Mouse (Mus musculus): ENCODE measurements at regions not wholly inside any gene's neighbourhood (a gene's known extent, or its start where the extent isn't known, plus 50 kb on each side); places are given as distances from the start of the nearest gene placed in this dataset.
"Not testable (repeated sequence)": the region's sequence is repeated elsewhere in the genome, so short reads cannot be mapped to it uniquely, and the experiment has no call there.

DNA sequence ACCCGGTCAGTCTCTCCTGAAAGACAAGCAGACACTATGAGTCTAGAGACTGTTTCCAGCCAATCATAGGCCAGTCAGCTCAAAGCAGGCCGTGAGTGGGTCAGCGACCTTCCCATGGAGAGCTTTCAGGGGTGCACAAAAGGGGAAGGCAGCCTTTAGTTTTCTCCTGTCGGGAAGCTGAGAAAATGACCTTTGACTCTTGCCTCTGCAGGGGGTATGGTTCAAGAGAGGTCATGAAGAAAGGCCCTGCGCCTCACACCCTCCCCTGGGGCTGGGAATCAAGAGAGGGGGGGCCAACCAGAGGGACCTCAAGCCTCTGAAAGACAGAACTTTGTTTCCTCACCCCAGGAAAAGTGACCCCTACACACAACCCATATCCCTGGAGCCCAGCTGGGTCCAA is 164.4 kb upstream of the Rapgef5 start:
- ATAC-seq (ENCODE audit: insufficient number of reproducible peaks, insufficient read depth, low FRiP score, low TSS enrichment, low read depth) = no peak
- Histone ChIP-seq H3K4me2 (no peak overlapping the region), H3K9ac (no peak overlapping the region), H3K27me3 (0 out of 2 replicates have a peak, but pooled peaks cover 5% of the 10 kb centered on the region), H3K4me3 (no peak overlapping the region), H3K9me3 (no peaks in the 10 kb centered on the region), H3K36me3 (no peaks in the 10 kb centered on the region), H3K27ac (no peak overlapping the region), H3K4me1 (no peaks in the 10 kb centered on the region)
- 10% methylated on average over 5 of the region's 5 CpGs for WGBS

DNA sequence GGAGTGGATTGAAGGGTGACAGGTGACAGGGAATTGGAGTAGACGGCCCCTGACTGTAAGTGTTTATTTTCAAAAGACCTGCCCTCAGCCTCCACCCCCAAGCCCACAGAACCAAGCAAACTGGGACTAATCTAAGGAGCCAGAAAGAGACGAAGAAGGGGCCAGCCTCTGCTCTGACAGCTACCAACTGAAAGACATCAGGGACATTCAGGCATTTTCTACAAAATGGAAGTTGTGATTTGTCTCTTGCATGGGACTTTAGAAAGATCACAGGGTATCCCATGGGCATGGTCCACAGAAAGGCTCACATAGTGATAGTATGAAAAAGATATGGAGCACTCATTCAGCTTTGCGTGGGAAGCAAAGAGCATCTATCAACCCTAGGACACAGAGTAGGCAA is 163.8 kb upstream of the Rapgef5 start:
- Histone ChIP-seq H3K4me3 (no peak overlapping the region), H3K9ac (no peak overlapping the region), H3K27me3 (0 out of 2 replicates have a peak, but pooled peaks cover 5% of the 10 kb centered on the region), H3K9me3 (no peaks in the 10 kb centered on the region), H3K4me1 (no peaks in the 10 kb centered on the region), H3K27ac (no peak overlapping the region), H3K4me2 (no peak overlapping the region), H3K36me3 (no peaks in the 10 kb centered on the region)
- WGBS = 41% methylated on average over 3 of the region's 3 CpGs
- no peak for ATAC-seq (ENCODE audit: insufficient number of reproducible peaks, insufficient read depth, low FRiP score, low TSS enrichment, low read depth)

DNA sequence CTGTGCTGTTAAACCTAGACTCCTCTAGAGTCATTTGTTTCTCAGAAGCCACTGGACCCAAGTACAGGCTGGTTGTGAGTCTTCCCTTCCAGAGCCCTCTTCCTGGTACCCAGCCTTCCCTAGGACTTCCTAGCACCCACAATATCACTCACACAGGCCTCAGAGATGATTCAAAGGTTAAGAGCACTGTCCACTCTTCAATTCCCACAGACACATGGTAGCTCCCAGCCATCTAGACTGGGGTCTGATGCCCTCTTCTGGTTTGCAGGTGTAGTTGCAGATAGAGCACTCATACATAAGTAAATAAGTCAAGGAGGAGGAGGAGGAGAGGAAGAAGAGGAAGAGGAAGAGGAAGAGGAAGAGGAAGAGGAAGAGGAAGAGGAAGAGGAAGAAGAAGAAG is 163.3 kb upstream of the Rapgef5 start:
- no peak overlapping the region for H3K9ac ChIP-seq
- H3K27ac ChIP-seq = no peak overlapping the region
- no peak overlapping the region for H3K4me3 ChIP-seq
- no peaks in the 10 kb centered on the region for H3K36me3 ChIP-seq
- 0 out of 2 replicates have a peak, but pooled peaks cover 5% of the 10 kb centered on the region for H3K27me3 ChIP-seq
- no peak for ATAC-seq (ENCODE audit: insufficient number of reproducible peaks, insufficient read depth, low FRiP score, low TSS enrichment, low read depth)
- no peaks in the 10 kb centered on the region for H3K9me3 ChIP-seq
- H3K4me1 ChIP-seq = no peaks in the 10 kb centered on the region
- no peak overlapping the region for H3K4me2 ChIP-seq

DNA sequence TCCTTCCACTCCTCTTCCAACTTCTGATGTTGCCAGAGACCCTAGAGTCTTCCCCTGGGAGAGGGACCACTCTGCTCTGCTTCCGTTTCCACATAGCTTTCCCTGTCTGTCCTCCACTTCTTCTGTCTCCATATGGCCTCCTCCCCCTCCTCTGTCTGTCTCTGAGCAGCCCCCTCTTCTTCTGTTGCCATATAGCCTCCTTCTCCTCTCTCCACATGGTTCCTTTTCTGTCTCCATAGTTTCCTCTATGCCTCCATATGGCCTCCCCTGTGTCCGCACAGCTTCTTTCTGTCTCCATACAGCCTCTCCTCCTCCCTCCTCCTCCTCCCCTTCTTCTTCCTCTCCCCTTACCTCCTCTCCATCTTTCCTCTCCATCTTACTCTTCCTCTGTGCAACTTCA is 158.5 kb upstream of the Rapgef5 start:
- no peaks in the 10 kb centered on the region for H3K4me1 ChIP-seq
- H3K4me2 ChIP-seq = no peak overlapping the region
- H3K9me3 ChIP-seq = no peaks in the 10 kb centered on the region
- H3K9ac ChIP-seq = no peak overlapping the region
- H3K27me3 ChIP-seq = no peaks in the 10 kb centered on the region
- WGBS = 77% methylated on average over 2 of the region's 2 CpGs
- H3K27ac ChIP-seq = no peak overlapping the region
- no peak overlapping the region for H3K4me3 ChIP-seq
- H3K36me3 ChIP-seq = no peaks in the 10 kb centered on the region
- no peak for ATAC-seq (ENCODE audit: insufficient number of reproducible peaks, insufficient read depth, low FRiP score, low TSS enrichment, low read depth)

DNA sequence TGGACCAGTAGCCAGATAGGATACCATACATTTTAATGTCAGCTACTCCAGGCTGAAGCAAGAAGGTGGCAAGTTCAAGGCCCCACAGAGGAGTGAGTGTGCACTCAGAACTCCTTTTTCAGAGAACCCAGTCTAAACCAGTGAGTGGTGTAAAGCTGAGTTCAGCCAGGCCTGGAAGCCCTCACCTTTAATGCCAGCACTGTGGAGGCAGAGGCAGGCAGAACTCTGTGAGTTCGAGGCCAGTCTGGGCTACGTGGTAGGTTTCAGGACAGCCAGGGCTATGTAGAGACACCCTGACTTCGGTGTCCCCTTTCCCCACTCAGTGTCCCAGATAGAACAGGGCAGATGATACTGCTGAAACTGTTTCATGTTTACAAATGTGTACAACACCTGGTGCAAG is 157.4 kb upstream of the Rapgef5 start:
- no peak overlapping the region for H3K27ac ChIP-seq
- no peak overlapping the region for H3K9ac ChIP-seq
- ATAC-seq (ENCODE audit: insufficient number of reproducible peaks, insufficient read depth, low FRiP score, low TSS enrichment, low read depth) = no peak
- H3K36me3 ChIP-seq = no peaks in the 10 kb centered on the region
- WGBS = 93% methylated on average over 3 of the region's 3 CpGs
- H3K27me3 ChIP-seq = no peaks in the 10 kb centered on the region
- H3K4me2 ChIP-seq = no peak overlapping the region
- no peaks in the 10 kb centered on the region for H3K4me1 ChIP-seq
- no peak overlapping the region for H3K4me3 ChIP-seq
- H3K9me3 ChIP-seq = no peaks in the 10 kb centered on the region

DNA sequence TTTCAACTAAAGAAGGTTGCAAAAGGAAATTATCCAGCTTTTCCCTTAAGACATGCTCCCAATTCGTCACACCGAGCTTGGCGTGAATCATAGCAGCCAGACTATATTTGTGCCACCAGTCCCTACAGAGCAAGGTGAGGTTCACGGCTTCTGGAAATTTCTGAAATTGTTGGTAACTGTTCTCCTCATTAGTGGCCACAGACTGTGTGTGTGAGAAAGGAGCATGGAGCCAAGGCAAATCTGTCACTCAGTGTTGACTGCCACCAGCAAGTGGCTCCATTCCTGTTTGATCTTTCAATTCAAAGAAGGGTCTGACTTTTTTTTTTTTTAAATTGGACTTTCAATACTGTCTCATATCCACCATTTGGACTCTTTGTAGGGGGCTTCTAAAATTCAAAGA is 156.1 kb upstream of the Rapgef5 start:
- 81% methylated on average over 4 of the region's 4 CpGs for WGBS
- H3K9me3 ChIP-seq = no peaks in the 10 kb centered on the region
- no peak overlapping the region for H3K4me3 ChIP-seq
- H3K27ac ChIP-seq = no peak overlapping the region
- H3K27me3 ChIP-seq = no peaks in the 10 kb centered on the region
- no peak overlapping the region for H3K4me2 ChIP-seq
- ATAC-seq (ENCODE audit: insufficient number of reproducible peaks, insufficient read depth, low FRiP score, low TSS enrichment, low read depth) = no peak
- H3K4me1 ChIP-seq = no peaks in the 10 kb centered on the region
- no peaks in the 10 kb centered on the region for H3K36me3 ChIP-seq
- H3K9ac ChIP-seq = no peak overlapping the region

DNA sequence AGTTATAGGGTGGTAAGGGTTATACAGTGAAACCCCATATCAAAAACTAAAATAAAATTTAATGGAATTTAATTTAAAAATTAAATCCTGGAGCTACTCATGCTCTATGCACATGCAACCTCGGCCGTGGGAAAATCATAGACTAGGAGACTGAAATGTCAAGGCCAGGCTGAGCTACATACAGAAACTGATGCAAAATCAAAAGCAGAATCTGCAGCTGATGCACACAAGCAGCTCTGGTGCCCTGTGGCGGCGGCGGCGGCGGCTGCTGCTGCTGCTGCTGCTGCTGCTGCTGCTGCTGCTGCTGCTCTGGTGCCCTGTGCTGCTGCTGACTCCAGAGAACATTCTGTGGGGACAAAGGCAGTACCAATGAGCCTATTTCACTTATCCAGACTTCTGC is 154.5 kb upstream of the Rapgef5 start:
- no peak for ATAC-seq (ENCODE audit: insufficient number of reproducible peaks, insufficient read depth, low FRiP score, low TSS enrichment, low read depth)
- Histone ChIP-seq H3K27ac (no peak overlapping the region), H3K36me3 (no peaks in the 10 kb centered on the region), H3K4me3 (no peak overlapping the region), H3K4me1 (no peaks in the 10 kb centered on the region), H3K9me3 (no peaks in the 10 kb centered on the region), H3K4me2 (no peak overlapping the region), H3K9ac (no peak overlapping the region), H3K27me3 (no peaks in the 10 kb centered on the region)
- WGBS = 76% methylated on average over 7 of the region's 7 CpGs

DNA sequence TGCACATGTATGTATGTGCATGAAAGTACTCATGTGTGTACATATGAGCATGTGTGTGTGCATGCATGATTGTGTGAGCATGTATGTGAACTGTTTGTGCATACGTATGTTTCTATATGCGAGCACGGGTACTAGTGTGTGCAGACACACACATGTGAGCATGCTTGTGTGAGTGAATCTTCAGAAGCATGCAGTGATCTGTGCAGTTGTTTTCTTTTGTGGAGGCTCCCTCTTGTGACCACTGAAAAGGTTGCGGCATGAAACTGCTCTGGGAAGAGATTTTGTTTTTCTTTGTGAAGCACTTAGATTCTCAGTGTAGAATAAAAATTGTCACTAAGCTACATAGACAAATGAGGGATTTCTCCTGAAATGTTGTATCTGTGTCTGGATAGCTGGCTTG is 152.8 kb upstream of the Rapgef5 start:
- WGBS = 62% methylated on average over 4 of the region's 4 CpGs
- H3K4me3 ChIP-seq; H3K9me3 ChIP-seq; H3K27me3 ChIP-seq; H3K9ac ChIP-seq; H3K4me2 ChIP-seq; H3K27ac ChIP-seq; ATAC-seq (ENCODE audit: insufficient number of reproducible peaks, insufficient read depth, low FRiP score, low TSS enrichment, low read depth); H3K36me3 ChIP-seq; H3K4me1 ChIP-seq: not testable (repeated sequence)

DNA sequence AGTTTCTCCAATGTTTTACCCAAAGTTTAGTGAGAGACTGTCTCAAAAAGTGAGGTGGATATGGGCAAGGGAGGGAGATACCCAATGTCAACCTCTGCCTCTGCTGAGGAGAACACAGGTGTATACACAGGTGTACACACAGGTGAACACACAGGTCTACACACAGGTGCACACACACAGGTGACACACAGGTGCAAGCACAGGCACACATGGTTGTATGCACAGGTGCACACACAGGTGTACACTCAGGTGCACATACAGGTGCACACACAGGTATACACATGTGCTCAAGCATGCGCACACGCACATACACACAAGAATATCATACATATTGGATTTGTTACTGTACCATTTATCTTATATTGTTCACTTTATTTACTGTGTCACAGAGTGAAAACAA is 151.1 kb upstream of the Rapgef5 start:
- Histone ChIP-seq H3K27me3 (no peaks in the 10 kb centered on the region), H3K36me3 (no peaks in the 10 kb centered on the region), H3K9ac (no peak overlapping the region), H3K4me3 (no peak overlapping the region), H3K27ac (no peak overlapping the region), H3K9me3 (no peaks in the 10 kb centered on the region), H3K4me1 (no peaks in the 10 kb centered on the region), H3K4me2 (no peak overlapping the region)
- ATAC-seq (ENCODE audit: insufficient number of reproducible peaks, insufficient read depth, low FRiP score, low TSS enrichment, low read depth) = no peak
- 92% methylated on average over 2 of the region's 2 CpGs for WGBS

DNA sequence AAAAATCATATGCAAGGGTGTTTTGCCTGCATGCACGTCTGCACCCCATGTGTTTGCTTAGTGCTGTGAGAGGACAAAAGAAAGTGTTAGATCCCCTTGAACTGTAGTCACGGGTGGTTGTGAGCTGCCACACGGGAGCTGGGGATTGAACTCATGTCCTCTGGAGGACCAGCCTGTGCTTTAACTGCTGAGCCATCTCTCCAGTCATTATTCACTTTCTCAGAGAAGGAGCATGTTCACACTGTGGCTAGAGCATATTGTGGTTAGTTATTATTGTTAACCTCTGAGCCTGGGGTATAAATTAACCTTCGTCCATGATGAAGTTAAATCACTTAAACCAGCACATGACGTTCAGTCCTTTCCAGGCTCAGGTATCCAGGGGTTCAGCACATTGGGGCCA is 150.4 kb upstream of the Rapgef5 start:
- Histone ChIP-seq H3K4me3 (no peak overlapping the region), H3K4me1 (no peaks in the 10 kb centered on the region), H3K9me3 (no peaks in the 10 kb centered on the region), H3K36me3 (no peaks in the 10 kb centered on the region), H3K27ac (no peak overlapping the region), H3K9ac (no peak overlapping the region), H3K27me3 (no peaks in the 10 kb centered on the region), H3K4me2 (no peak overlapping the region)
- WGBS = 53% methylated on average over 5 of the region's 5 CpGs
- ATAC-seq (ENCODE audit: insufficient number of reproducible peaks, insufficient read depth, low FRiP score, low TSS enrichment, low read depth) = no peak

DNA sequence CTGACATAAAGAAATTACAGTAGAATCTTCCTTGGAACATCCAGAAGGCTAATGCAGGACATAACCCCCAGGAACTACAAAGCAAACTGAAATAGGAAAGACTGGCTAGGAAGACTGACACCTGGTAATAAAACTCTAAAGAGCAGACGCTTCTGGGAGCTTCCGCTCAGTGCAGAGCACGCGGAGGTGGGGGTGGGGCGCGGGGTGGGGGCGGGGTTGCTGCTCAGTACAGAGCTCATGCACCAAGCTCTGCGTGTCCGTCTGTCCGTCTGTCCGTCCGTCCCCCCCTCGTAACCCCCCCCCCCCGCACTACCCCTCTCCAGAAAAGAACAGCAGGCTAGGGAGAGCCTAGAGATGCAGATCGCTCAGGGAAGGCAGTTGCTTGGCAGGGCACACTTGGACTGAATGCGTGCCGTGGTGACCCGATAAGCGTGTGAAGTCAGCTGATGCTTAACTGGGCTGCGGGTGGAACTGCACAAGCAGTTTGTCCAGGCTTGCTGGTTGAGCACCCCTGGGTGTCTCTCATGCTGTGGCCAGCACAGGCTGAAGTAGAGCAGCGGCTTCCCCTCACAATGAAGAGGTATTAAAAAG is 137.9 kb upstream of the Rapgef5 start:
- ATAC-seq (ENCODE audit: insufficient number of reproducible peaks, insufficient read depth, low FRiP score, low TSS enrichment, low read depth) = no peak
- Histone ChIP-seq H3K27ac (no peak overlapping the region), H3K36me3 (no peaks in the 10 kb centered on the region), H3K4me1 (no peaks in the 10 kb centered on the region), H3K9me3 (no peaks in the 10 kb centered on the region), H3K4me3 (no peak overlapping the region), H3K9ac (no peak overlapping the region), H3K27me3 (no peaks in the 10 kb centered on the region), H3K4me2 (no peak overlapping the region)
- WGBS = 78% methylated on average over 21 of the region's 21 CpGs

DNA sequence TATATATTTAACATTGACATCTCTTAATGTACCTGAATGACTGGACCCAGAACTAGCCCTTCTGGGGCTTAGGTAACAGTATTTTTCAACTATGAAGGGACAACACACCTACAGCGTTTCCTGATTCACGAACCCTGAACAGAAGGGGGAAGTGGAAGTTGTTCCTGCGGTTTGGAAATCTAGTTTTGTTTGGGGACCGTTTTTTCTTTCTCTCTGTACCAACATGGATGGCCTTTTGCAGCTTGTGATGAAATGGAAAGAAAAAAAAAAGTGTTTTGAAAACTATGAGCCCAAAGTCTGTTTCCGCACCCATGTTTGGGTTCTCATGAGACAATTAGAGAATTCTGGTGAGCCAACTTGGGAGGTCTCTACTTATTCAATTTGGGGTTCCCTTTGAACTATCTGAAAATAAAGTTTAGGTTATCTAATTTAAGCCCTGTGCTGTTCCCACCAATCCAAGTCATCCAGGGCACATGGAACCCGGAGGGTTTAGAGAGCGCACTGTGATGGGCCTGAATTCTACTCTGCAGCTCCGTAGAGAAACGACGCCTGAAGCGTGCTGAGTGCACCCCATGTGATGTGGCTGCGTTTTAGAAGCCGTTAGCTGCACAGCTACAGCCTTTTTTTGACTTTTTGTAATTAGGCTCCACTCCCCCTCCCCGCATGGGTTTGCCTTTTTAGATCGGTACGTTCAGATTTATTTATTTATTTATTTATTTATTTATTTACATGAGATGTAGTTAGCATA is 137.0 kb upstream of the Rapgef5 start:
- no peaks in the 10 kb centered on the region for H3K36me3 ChIP-seq
- H3K4me2 ChIP-seq = no peak overlapping the region
- H3K4me1 ChIP-seq = no peaks in the 10 kb centered on the region
- H3K27ac ChIP-seq = no peak overlapping the region
- no peaks in the 10 kb centered on the region for H3K9me3 ChIP-seq
- H3K4me3 ChIP-seq = no peak overlapping the region
- no peaks in the 10 kb centered on the region for H3K27me3 ChIP-seq
- H3K9ac ChIP-seq = no peak overlapping the region
- WGBS = 78% methylated on average over 16 of the region's 16 CpGs
- no peak for ATAC-seq (ENCODE audit: insufficient number of reproducible peaks, insufficient read depth, low FRiP score, low TSS enrichment, low read depth)
